Mouse (Mus musculus) midbrain, embryonic 10.5 days (tissue): ENCODE data around the gene Nop9. TPM values are rescaled to one million over a fixed set of nuclear protein-coding genes. Genes with fewer than 3 reads are reported as not detected.

Experiments used
- DNase-seq: peaks from one replicate; pipeline ENCODE4 v3.0.0-alpha.2; 2017; ENCODE audit warnings: low spot score
- H3K27ac ChIP-seq: fragments of 300-500 bp; sonication (generic); replicated peaks from 2 replicates; pipeline ENCODE4 v1.5.1; 2016; ENCODE audit warnings: mild to moderate bottlenecking
- H3K27me3 ChIP-seq: fragments of 300-500 bp; sonication (generic); 2 replicates; pipeline ENCODE4 v1.6.1; 2016; ENCODE audit warnings: low read depth, mild to moderate bottlenecking; ENCODE audit not compliant: poor library complexity, severe bottlenecking
- H3K36me3 ChIP-seq: fragments of 300-500 bp; sonication (generic); 2 replicates; pipeline ENCODE4 v1.6.1; 2016; ENCODE audit warnings: mild to moderate bottlenecking, moderate library complexity
- H3K4me1 ChIP-seq: fragments of 300-500 bp; sonication (generic); 2 replicates; pipeline ENCODE4 v1.6.1; 2016
- H3K4me3 ChIP-seq: fragments of 300-500 bp; sonication (generic); 2 replicates; pipeline ENCODE4 v1.5.1; 2016; ENCODE audit warnings: mild to moderate bottlenecking, moderate library complexity
- H3K9me3 ChIP-seq: fragments of 300-500 bp; sonication (generic); replicated peaks from 2 replicates; pipeline ENCODE4 v1.6.1; 2016; ENCODE audit warnings: mild to moderate bottlenecking
- WGBS: fragments of 180-500 bp; shearing (Covaris S2); methylation state at CpG from one replicate; pipeline ENCODE4 v1.1.7; 2016; 5-methylcytosine and 5-hydroxymethylcytosine counted together
- polyA plus RNA-seq: library from polyadenylated mRNA; unstranded; fragments of >200 nt; fragmentation: Nextera tagmentation; extraction: Ambion mirVana; gene quantifications from 2 replicates; pipeline ENCODE4 v1.2.1, GENCODE M21; 2016

The Nop9 gene
- polyA plus RNA-seq, 1 experiment from 2014 or later: 60.8 TPM

- WGBS: 51% methylated on average over 9 of the region's 9 CpGs
- no peak overlapping the region for H3K27ac ChIP-seq
- H3K4me3 ChIP-seq: peak overlapping the region; percentile 44
- no peaks in the 10 kb centered on the region for H3K9me3 ChIP-seq
- H3K36me3 ChIP-seq: no peaks in the 10 kb centered on the region
- H3K4me1 ChIP-seq: peaks cover 21% of the 10 kb centered on the region
- peaks cover 91% of the 10 kb centered on the region for H3K27me3 ChIP-seq
- no peak for DNase-seq
Measured at GRCm38 (mm10) chr14:55782361-55782960, 37.0 kb downstream of the Nop9 start.

GRCm38 (mm10) chr14:55783171-55783957 lies 37.9 kb downstream of the Nop9 start:
- peak; percentile 44 for DNase-seq

GRCm38 (mm10) chr14:55783958-55784235 lies 38.4 kb downstream of the Nop9 start, which contains the start of gene Adcy4:
Gene Adcy4, minus strand, starts transcription at chr14:55784095.
- peak within 1 kb of the TSS; percentile 44 for H3K4me3 ChIP-seq
- H3K4me1 ChIP-seq: peaks cover 30% of the 10 kb centered on the region
- no peak for DNase-seq
- 5% methylated on average over 13 of the region's 13 CpGs for WGBS
- peaks cover 93% of the 10 kb centered on the region for H3K27me3 ChIP-seq
- no peaks in the 10 kb centered on the region for H3K9me3 ChIP-seq
- H3K27ac ChIP-seq: peak within 1 kb of the TSS; percentile 55; the same call in 1 of the 2 replicates
- no peaks in the 10 kb centered on the region for H3K36me3 ChIP-seq

More at GRCm38 (mm10) chr14:55783171-55783957, 37.9 kb downstream of the Nop9 start:
- Histone ChIP-seq H3K4me1 (peaks cover 25% of the 10 kb centered on the region), H3K9me3 (no peaks in the 10 kb centered on the region), H3K4me3 (peak overlapping the region; percentile 44), H3K27ac (peak overlapping the region; percentile 55; the same call in 1 of the 2 replicates), H3K36me3 (no peaks in the 10 kb centered on the region), H3K27me3 (peaks cover 92% of the 10 kb centered on the region)
- 2% methylated on average over 31 of the region's 31 CpGs for WGBS

DNA sequence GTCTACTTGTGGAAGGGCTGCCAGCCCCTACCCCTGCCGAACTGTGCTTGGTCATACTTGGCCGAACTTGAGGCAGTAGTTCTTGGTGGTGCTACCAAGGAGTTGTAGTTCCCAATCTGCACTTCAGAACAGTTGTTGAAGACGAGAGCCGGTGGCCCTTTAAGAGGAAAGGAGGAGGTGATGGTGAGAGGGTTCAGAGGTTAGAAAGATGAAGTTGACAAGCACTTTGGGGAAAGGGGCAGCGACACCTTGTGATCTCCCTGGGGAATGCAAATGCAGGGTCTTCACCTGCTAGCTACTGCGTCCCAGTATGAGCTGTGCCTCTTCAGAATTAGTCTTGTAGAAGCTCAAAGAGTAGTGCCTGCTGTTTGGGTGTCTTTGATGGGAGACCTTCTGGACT lies 39.7 kb downstream of the Nop9 start:
- H3K9me3 ChIP-seq: no peaks in the 10 kb centered on the region
- H3K27me3 ChIP-seq: peaks cover 99% of the 10 kb centered on the region
- no peaks in the 10 kb centered on the region for H3K36me3 ChIP-seq
- 23% methylated on average over 6 of the region's 6 CpGs for WGBS
- no peak for DNase-seq
- no peak overlapping the region for H3K27ac ChIP-seq
- H3K4me1 ChIP-seq: peaks cover 31% of the 10 kb centered on the region
- no peak overlapping the region for H3K4me3 ChIP-seq

GRCm38 (mm10) chr14:55787731-55788130 lies 42.2 kb downstream of the Nop9 start:
- peak overlapping the region; percentile 48 for H3K4me3 ChIP-seq
- H3K27ac ChIP-seq: no peak overlapping the region
- H3K36me3 ChIP-seq: no peaks in the 10 kb centered on the region
- no peak for DNase-seq
- no peaks in the 10 kb centered on the region for H3K9me3 ChIP-seq
- peaks cover 24% of the 10 kb centered on the region for H3K4me1 ChIP-seq
- peaks cover 82% of the 10 kb centered on the region for H3K27me3 ChIP-seq
- WGBS: 41% methylated on average over 11 of the region's 11 CpGs

DNA sequence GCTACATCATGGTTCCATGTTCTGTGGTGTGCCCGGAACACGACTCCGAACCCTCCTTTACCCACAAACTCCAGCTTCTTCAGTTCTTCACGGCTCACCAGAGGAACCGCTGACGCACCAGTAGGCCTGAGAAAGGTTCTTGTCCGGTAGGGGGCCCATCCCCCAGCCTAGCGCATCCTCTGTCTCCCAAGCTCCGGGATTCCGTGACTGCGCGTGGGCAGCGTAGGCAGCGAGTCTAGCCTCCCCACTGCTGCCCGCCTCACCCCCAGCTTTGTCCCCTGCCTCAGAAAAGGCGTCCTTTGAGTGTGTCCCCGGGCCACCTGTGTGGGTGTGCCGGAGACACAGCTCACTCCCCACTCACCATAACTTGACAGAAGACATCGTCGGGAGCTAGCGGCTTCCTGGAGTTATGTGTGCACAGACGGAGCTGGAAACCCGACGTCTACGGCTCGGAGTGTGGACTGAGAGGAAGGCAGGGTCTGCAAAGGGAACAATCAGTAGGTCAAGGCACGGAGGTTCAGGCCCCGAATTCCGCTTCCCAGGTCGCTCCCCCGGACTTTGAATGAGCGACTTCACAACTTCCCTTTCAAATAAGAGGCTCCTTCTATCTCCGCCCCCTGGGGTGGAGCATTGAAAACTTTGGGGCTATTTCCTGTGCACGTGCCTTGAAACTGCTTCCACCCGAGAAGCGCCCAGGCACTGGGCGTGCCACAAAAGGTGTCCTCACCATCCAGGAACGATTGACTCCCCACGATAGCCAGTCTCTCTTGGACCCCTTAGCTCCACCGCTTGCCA lies 43.0 kb downstream of the Nop9 start, which contains the start of gene Ripk3:
Ripk3 (minus strand) TSS at position 610 of the 795 bp plus-strand sequence.
- H3K27me3 ChIP-seq: peaks cover 75% of the 10 kb centered on the region

DNA sequence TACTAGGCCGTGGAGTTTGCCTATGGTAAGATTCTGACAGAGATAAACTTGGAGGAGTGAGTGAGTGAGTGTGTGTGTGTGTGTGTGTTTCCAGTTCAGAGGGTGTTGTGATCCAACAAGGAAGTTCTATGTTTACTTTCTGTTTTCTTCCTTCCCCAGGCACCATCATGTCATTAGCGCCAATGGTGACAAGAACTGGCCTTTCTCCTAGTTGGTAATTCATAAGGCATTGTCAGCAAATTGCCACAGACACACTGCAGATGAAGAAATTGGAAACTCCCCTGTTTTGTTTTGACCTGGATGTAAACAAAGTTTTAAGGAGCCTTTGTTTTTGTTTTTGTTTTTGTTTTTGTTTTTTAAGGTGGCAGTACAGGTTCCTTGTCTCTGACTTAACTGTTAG lies 48.0 kb downstream of the Nop9 start:
- H3K4me3 ChIP-seq: no peak overlapping the region
- H3K4me1 ChIP-seq: peaks cover 5% of the 10 kb centered on the region
- WGBS: 89% methylated on average over 2 of the region's 2 CpGs
- no peaks in the 10 kb centered on the region for H3K36me3 ChIP-seq
- no peak overlapping the region for H3K27ac ChIP-seq
- H3K9me3 ChIP-seq: no peaks in the 10 kb centered on the region
- DNase-seq: no peak
- H3K27me3 ChIP-seq: peaks cover 25% of the 10 kb centered on the region

More for the DNA sequence above, 43.0 kb downstream of the Nop9 start, which contains the start of gene Ripk3:
- Histone ChIP-seq H3K27ac (no peak within 1 kb of the TSS; the same call in 1 of the 2 replicates), H3K4me1 (peaks cover 17% of the 10 kb centered on the region), H3K4me3 (peak within 1 kb of the TSS; percentile 48), H3K9me3 (no peaks in the 10 kb centered on the region), H3K36me3 (no peaks in the 10 kb centered on the region)
- WGBS: 5% methylated on average over 40 of the region's 40 CpGs
- peak; percentile 29 for DNase-seq

DNA sequence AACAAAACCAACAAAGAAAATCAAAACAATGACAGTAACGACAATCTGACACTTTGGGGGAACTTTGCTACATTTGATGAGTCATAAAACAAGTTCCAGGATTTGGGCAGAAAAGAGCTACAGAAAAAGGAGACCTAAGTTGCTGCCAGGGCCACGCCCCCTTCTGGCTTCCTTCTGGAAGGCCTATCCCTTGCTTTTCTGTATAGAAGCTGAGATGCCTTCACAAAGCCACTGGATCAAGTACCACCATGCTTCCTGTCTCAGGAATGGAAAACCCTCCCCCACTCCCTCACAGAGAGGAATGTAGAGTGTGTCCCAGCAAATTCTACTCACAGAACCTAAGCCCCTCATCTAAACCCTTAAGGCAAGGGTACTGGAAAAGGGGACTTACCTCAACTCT lies 48.5 kb downstream of the Nop9 start:
- Histone ChIP-seq H3K27me3 (peaks cover 20% of the 10 kb centered on the region), H3K9me3 (no peaks in the 10 kb centered on the region), H3K36me3 (no peaks in the 10 kb centered on the region), H3K4me3 (no peak overlapping the region), H3K27ac (no peak overlapping the region), H3K4me1 (no peaks in the 10 kb centered on the region)
- WGBS: 70% methylated on average over 2 of the region's 2 CpGs
- no peak for DNase-seq

GRCm38 (mm10) chr14:55795380-55796163 lies 50.1 kb downstream of the Nop9 start:
- no peaks in the 10 kb centered on the region for H3K9me3 ChIP-seq
- no peaks in the 10 kb centered on the region for H3K4me1 ChIP-seq
- peaks cover 3% of the 10 kb centered on the region for H3K27me3 ChIP-seq
- no peak overlapping the region for H3K27ac ChIP-seq
- no peaks in the 10 kb centered on the region for H3K36me3 ChIP-seq
- 88% methylated on average over 15 of the region's 15 CpGs for WGBS
- H3K4me3 ChIP-seq: no peak overlapping the region
- no peak for DNase-seq

Other genes with a start within 250 kb of the Nop9 start
- gene Cpne6, start 235.2 kb upstream of the Nop9 start, polyA plus RNA-seq: 0.36 and 0.48 TPM in 2 replicates
- gene Nrl, start 220.7 kb upstream of the Nop9 start, polyA plus RNA-seq: not detected in 2 replicates
- gene Pck2, start 205.4 kb upstream of the Nop9 start, polyA plus RNA-seq: 16.5 and 18.5 TPM in 2 replicates
- 78.5 and 90.8 TPM in 2 replicates for gene Dcaf11, start 185.7 kb upstream of the Nop9 start, polyA plus RNA-seq
- 0.30 TPM in 1 of 2 replicates, not detected in the other for gene A730061H03Rik, start 185.3 kb upstream of the Nop9 start, polyA plus RNA-seq
- 0.14 and 0.25 TPM in 2 replicates for gene Fitm1, start 170.1 kb upstream of the Nop9 start, polyA plus RNA-seq
- gene Psme1, start 167.6 kb upstream of the Nop9 start, polyA plus RNA-seq: 88.7 and 97.9 TPM in 2 replicates
- 7.9 and 8.0 TPM in 2 replicates for gene Emc9, start 160.4 kb upstream of the Nop9 start, polyA plus RNA-seq
- gene Psme2, start 154.6 kb upstream of the Nop9 start, polyA plus RNA-seq: 171 and 184 TPM in 2 replicates
- 15.4 and 21.0 TPM in 2 replicates for gene Rnf31, start 154.0 kb upstream of the Nop9 start, polyA plus RNA-seq
- gene Irf9, start 142.1 kb upstream of the Nop9 start, polyA plus RNA-seq: 6.5 and 6.9 TPM in 2 replicates
- 4.1 and 5.5 TPM in 2 replicates for gene Rec8, start 127.7 kb upstream of the Nop9 start, polyA plus RNA-seq
- 94.1 and 100 TPM in 2 replicates for gene Ipo4, start 109.7 kb upstream of the Nop9 start, polyA plus RNA-seq
- gene Gm49378, start 107.8 kb upstream of the Nop9 start, polyA plus RNA-seq: 1.1 and 1.2 TPM in 2 replicates
- 74.7 and 77.1 TPM in 2 replicates for gene Tm9sf1, start 101.9 kb upstream of the Nop9 start, polyA plus RNA-seq
- gene Tssk4, start 95.5 kb upstream of the Nop9 start, polyA plus RNA-seq: 0.75 and 0.79 TPM in 2 replicates
- gene Mdp1, start 85.2 kb upstream of the Nop9 start, polyA plus RNA-seq: 65.3 and 72.9 TPM in 2 replicates
- gene Gmpr2, start 73.8 kb upstream of the Nop9 start, polyA plus RNA-seq: 63.5 and 65.0 TPM in 2 replicates
- gene Nedd8, start 73.6 kb upstream of the Nop9 start, polyA plus RNA-seq: 610 and 632 TPM in 2 replicates
- gene Tinf2, start 63.9 kb upstream of the Nop9 start, polyA plus RNA-seq: 70.5 and 74.5 TPM in 2 replicates
- gene Tgm1, start 31.8 kb upstream of the Nop9 start, polyA plus RNA-seq: 0.27 and 0.42 TPM in 2 replicates
- 30.1 and 34.4 TPM in 2 replicates for gene Rabggta, start 23.4 kb upstream of the Nop9 start, polyA plus RNA-seq
- 67.6 and 71.2 TPM in 2 replicates for gene Dhrs1, start within 50 bp of the Nop9 start, polyA plus RNA-seq
- 0.22 and 0.23 TPM in 2 replicates for gene Cideb, start 12.8 kb downstream of the Nop9 start, polyA plus RNA-seq
- gene Ltb4r2, start 15.7 kb downstream of the Nop9 start, polyA plus RNA-seq: 0.06 and 0.22 TPM in 2 replicates
- gene Ltb4r1, start 20.3 kb downstream of the Nop9 start, polyA plus RNA-seq: 0.25 and 0.30 TPM in 2 replicates
- gene Adcy4, start 38.4 kb downstream of the Nop9 start, polyA plus RNA-seq: 5.4 and 6.5 TPM in 2 replicates
- gene Ripk3, start 43.2 kb downstream of the Nop9 start, polyA plus RNA-seq: 6.9 and 7.1 TPM in 2 replicates
- 22.0 and 24.6 TPM in 2 replicates for gene Nfatc4, start 77.5 kb downstream of the Nop9 start, polyA plus RNA-seq
- 22.3 and 25.1 TPM in 2 replicates for gene Nynrin, start 108.3 kb downstream of the Nop9 start, polyA plus RNA-seq
- gene Cbln3, start 138.7 kb downstream of the Nop9 start, polyA plus RNA-seq: 0.14 and 0.16 TPM in 2 replicates
- gene Khnyn, start 139.3 kb downstream of the Nop9 start, polyA plus RNA-seq: 23.2 and 24.7 TPM in 2 replicates
- gene Sdr39u1, start 154.6 kb downstream of the Nop9 start, polyA plus RNA-seq: 27.5 and 31.5 TPM in 2 replicates
- not detected in 2 replicates for gene Cma1, start 199.0 kb downstream of the Nop9 start, polyA plus RNA-seq
- not detected in 2 replicates for gene Cma2, start 205.3 kb downstream of the Nop9 start, polyA plus RNA-seq